Mouse (Mus musculus) liver, adult 2 months (tissue): ENCODE results near the gene Fam171a2. TPM values are rescaled to one million over a fixed set of nuclear protein-coding genes. Genes with fewer than 3 reads are reported as not detected.

Experiments
- DNase-seq: peaks from one replicate; pipeline ENCODE4 v3.0.0-alpha.2; 2011; ENCODE audit warnings: low read depth, low spot score; ENCODE audit errors: extremely low read depth
- H3K27ac ChIP-seq: fragments of 200-500 bp; replicated peaks from 2 replicates; pipeline ENCODE4 v1.5.1; 2012; ENCODE audit warnings: low read depth, mild to moderate bottlenecking, control low read depth, inconsistent platforms, low read length; ENCODE audit not compliant: insufficient read depth
- H3K27me3 ChIP-seq: fragments of 200-500 bp; 2 replicates; pipeline ENCODE4 v1.6.1; 2012; ENCODE audit warnings: mild to moderate bottlenecking, moderate library complexity, low read length, inconsistent platforms; ENCODE audit not compliant: control insufficient read depth, insufficient read depth
- H3K36me3 ChIP-seq: fragments of 200-500 bp; 2 replicates; pipeline ENCODE4 v1.6.1; 2012; ENCODE audit warnings: low read length, inconsistent platforms; ENCODE audit not compliant: control insufficient read depth, insufficient read depth
- H3K4me1 ChIP-seq: fragments of 200-500 bp; 2 replicates; pipeline ENCODE4 v1.6.1; 2011; ENCODE audit warnings: low read length; ENCODE audit not compliant: control insufficient read depth, insufficient read depth
- H3K4me3 ChIP-seq: fragments of 200-500 bp; 2 replicates; pipeline ENCODE4 v1.5.1; 2011; ENCODE audit warnings: low read depth, mild to moderate bottlenecking, control low read depth, low read length, moderate library complexity; ENCODE audit not compliant: insufficient read depth
- H3K79me2 ChIP-seq: fragments of 200-500 bp; 2 replicates; pipeline ENCODE4 v1.6.1; 2012; ENCODE audit warnings: inconsistent platforms, mild to moderate bottlenecking, low read length, moderate library complexity; ENCODE audit not compliant: control insufficient read depth, insufficient read depth
- H3K9ac ChIP-seq: fragments of 200-500 bp; 2 replicates; pipeline ENCODE4 v1.6.1; 2012; ENCODE audit warnings: low read depth, mild to moderate bottlenecking, control low read depth, inconsistent platforms, low read length
- CTCF ChIP-seq: fragments of 200-500 bp; IDR thresholded peaks from 2 replicates; pipeline ENCODE4 v1.5.1; 2011; ENCODE audit warnings: low read depth, low read length, control low read depth
- POLR2A ChIP-seq: fragments of 200-500 bp; IDR thresholded peaks from 2 replicates; pipeline ENCODE4 v1.6.1; 2011; ENCODE audit warnings: low read length, control low read depth; ENCODE audit not compliant: insufficient read depth; ENCODE audit errors: extremely low read depth
- WGBS: fragments of 180-500 bp; shearing (Covaris S2); methylation state at CpG from one replicate; pipeline ENCODE4 v1.1.7; 2018; 5-methylcytosine and 5-hydroxymethylcytosine counted together
- polyA plus RNA-seq: library from polyadenylated mRNA; depleted of rRNA; stranded (reverse); fragments of >200 nt; gene quantifications from 2 replicates; pipeline ENCODE4 v1.2.3, GENCODE M21; 2012
- total RNA-seq: library from RNA; depleted of rRNA; stranded (reverse); fragments of >200 nt; gene quantifications from 2 replicates; pipeline ENCODE4 v1.2.3, GENCODE M21; 2014

Gene Fam171a2
- total and polyA plus RNA-seq, 2 experiments: 1.0 to 1.8 TPM

- no peaks in the 10 kb centered on the region for H3K27me3 ChIP-seq
Measured at GRCm38 (mm10) chr11:102439093-102440082, 8.1 kb downstream of the Fam171a2 start.

GRCm38 (mm10) chr11:102438212-102439092, 9.0 kb downstream of the Fam171a2 start:
- TF ChIP-seq POLR2A (no peak), CTCF (peak; percentile 78)
- Histone ChIP-seq H3K9ac (peak overlapping the region; percentile 77), H3K79me2 (no peaks in the 10 kb centered on the region; the same call in 1 of the 2 replicates), H3K36me3 (peaks cover 11% of the 10 kb centered on the region; the same call in 1 of the 2 replicates), H3K4me1 (peaks cover 6% of the 10 kb centered on the region), H3K27ac (no peak overlapping the region), H3K4me3 (peak overlapping the region; percentile 51), H3K27me3 (no peaks in the 10 kb centered on the region)
- DNase-seq: no peak
- WGBS: 18% methylated on average over 77 of the region's 77 CpGs

More at GRCm38 (mm10) chr11:102439093-102440082, 8.1 kb downstream of the Fam171a2 start:
- DNase-seq: no peak
- Histone ChIP-seq H3K36me3 (peaks cover 9% of the 10 kb centered on the region; the same call in 1 of the 2 replicates), H3K27ac (no peak overlapping the region), H3K79me2 (no peaks in the 10 kb centered on the region), H3K4me3 (no peak overlapping the region), H3K9ac (no peak overlapping the region), H3K4me1 (no peaks in the 10 kb centered on the region)
- 95% methylated on average over 14 of the region's 14 CpGs for WGBS
- TF ChIP-seq CTCF (no peak), POLR2A (no peak)

GRCm38 (mm10) chr11:102437120-102438061, 10.1 kb downstream of the Fam171a2 start:
- peak overlapping the region; percentile 51; the same call in 1 of the 2 replicates for H3K4me3 ChIP-seq
- DNase-seq: peak; percentile 45
- H3K27ac ChIP-seq: no peak overlapping the region
- peaks cover 11% of the 10 kb centered on the region; the same call in 1 of the 2 replicates for H3K36me3 ChIP-seq
- peak overlapping the region; percentile 77 for H3K9ac ChIP-seq
- no peaks in the 10 kb centered on the region for H3K27me3 ChIP-seq
- no peaks in the 10 kb centered on the region; the same call in 1 of the 2 replicates for H3K79me2 ChIP-seq
- peaks cover 11% of the 10 kb centered on the region for H3K4me1 ChIP-seq
- WGBS: 38% methylated on average over 87 of the region's 87 CpGs
- TF ChIP-seq CTCF (peak; percentile 59), POLR2A (no peak)

GRCm38 (mm10) chr11:102436471-102436790, 11.1 kb downstream of the Fam171a2 start:
- no peak for DNase-seq

More at GRCm38 (mm10) chr11:102436471-102436790, 11.1 kb downstream of the Fam171a2 start:
- no peak for TF ChIP-seq CTCF
- no peak for TF ChIP-seq POLR2A
- Histone ChIP-seq H3K4me1 (peaks cover 13% of the 10 kb centered on the region), H3K4me3 (no peak overlapping the region), H3K27ac (no peak overlapping the region), H3K27me3 (no peaks in the 10 kb centered on the region), H3K79me2 (no peaks in the 10 kb centered on the region; the same call in 1 of the 2 replicates), H3K9ac (no peak overlapping the region), H3K36me3 (peaks cover 11% of the 10 kb centered on the region; the same call in 1 of the 2 replicates)
- WGBS: 85% methylated on average over 10 of the region's 10 CpGs
